Mouse (Mus musculus): ENCODE measurements at regions not wholly inside any gene's neighbourhood (a gene's known extent, or its start where the extent isn't known, plus 50 kb on each side); places are given as distances from the start of the nearest gene placed in this dataset.

DNA sequence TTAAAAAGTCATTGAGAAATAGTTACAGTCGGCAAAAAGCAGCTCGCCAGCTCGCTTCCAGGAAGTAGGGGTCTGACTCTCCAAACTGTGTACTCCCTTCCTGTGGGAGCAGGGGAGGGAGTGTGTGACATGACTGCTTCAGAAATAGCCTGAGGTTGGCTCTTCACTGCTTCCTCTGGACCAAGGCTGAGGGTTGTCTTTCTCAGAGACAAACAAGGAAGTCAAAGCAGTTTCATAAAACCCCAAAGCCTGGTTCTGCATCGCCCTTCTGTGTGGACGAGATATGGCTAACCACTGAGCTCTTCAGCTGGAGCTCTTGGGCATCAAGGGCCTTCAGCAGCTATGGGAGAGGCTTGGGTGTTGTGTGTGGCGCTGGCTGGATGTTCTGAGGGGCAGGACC, 61.0 kb upstream of the Haao start:
- WGBS: 84% methylated on average over 6 of the region's 6 CpGs
- Histone ChIP-seq H3K9ac (ENCODE audit: low read length) (no peak overlapping the region), H3K36me3 (ENCODE audit: control insufficient read depth, insufficient read depth, low read length) (no peaks in the 10 kb centered on the region), H3K9me3 (replicated peaks; ENCODE audit: control insufficient read depth, low read length) (no peaks in the 10 kb centered on the region), H3K4me3 (replicated peaks; ENCODE audit: low read length) (no peak overlapping the region), H3K27ac (ENCODE audit: low read length) (0 out of 2 replicates have a peak overlapping the region, but pooled peaks have one; percentile 37), H3K4me1 (ENCODE audit: control insufficient read depth, insufficient read depth, low read length) (peaks cover 10% of the 10 kb centered on the region), H3K27me3 (ENCODE audit: control insufficient read depth, insufficient read depth, low read length) (no peaks in the 10 kb centered on the region), H3K4me2 (ENCODE audit: low read depth, low read length) (no peak overlapping the region)
- no peak for ATAC-seq (ENCODE audit: insufficient read depth, low FRiP score)

DNA sequence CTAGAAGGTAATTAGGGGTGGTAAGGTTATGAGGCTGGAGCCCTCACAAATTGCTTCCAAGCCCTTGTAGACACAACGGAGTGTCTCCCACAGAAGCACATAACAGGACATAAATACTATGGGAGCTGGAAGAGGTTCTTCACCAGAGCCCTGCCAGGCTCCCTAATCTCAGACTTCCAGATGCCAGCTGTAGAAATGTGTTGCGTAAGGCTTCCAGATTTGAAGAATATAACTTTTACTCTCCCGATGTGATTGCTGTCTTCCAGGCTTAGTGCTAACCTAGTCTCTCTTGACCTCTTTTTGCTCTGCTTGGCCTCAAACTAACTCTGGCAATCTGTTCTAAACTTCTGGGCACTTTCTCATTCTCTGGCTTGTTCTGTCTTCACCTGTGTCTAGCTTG, 59.8 kb upstream of the Haao start:
- Histone ChIP-seq H3K9me3 (replicated peaks; ENCODE audit: control insufficient read depth, low read length) (no peaks in the 10 kb centered on the region), H3K4me2 (ENCODE audit: low read depth, low read length) (no peak overlapping the region), H3K9ac (ENCODE audit: low read length) (no peak overlapping the region), H3K4me3 (replicated peaks; ENCODE audit: low read length) (no peak overlapping the region), H3K4me1 (ENCODE audit: control insufficient read depth, insufficient read depth, low read length) (peaks cover 3% of the 10 kb centered on the region; the same call in 1 of the 2 replicates), H3K36me3 (ENCODE audit: control insufficient read depth, insufficient read depth, low read length) (no peaks in the 10 kb centered on the region), H3K27ac (ENCODE audit: low read length) (0 out of 2 replicates have a peak overlapping the region, but pooled peaks have one; percentile 11), H3K27me3 (ENCODE audit: control insufficient read depth, insufficient read depth, low read length) (no peaks in the 10 kb centered on the region)
- ATAC-seq (ENCODE audit: insufficient read depth, low FRiP score): no peak
- 84% methylated on average over 3 of the region's 3 CpGs for WGBS

DNA sequence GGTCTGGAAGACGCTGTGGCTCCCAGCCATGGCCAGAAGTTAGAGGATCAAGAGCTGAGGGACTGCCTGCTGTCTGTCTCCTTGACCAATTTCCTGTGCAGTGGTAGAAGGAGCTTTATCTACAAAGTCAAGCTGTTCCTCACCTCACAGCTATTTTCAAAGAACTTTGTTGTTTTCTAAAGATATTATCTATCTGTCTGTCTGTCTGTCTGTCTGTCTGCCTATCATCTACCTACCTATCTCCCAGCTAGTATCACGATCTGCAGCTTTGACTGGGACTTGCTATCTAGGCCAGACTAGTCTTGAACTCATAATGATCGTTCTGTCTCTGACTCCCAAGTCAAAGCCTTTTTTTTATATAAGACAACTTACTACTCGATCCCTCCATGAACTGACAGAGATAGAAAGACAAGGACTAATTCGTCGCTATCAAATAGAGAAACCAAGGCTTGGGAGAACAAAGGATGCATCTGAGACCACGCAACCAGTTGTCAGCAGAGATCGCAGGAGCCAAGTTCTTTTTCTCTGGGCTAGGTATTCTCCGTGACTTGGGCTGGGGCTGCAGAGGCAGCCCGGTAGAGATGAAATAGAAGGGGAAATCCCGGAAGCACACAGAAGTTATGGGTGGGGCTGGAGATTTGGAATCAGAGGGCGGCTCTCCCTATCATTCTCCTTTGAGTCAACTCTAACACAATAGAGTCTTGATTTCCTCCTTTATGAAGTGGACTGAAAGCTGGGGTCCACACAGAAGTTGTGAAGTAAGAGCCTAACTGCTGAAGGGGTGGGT, 59.2 kb upstream of the Haao start:
- 86% methylated on average over 12 of the region's 12 CpGs for WGBS

DNA sequence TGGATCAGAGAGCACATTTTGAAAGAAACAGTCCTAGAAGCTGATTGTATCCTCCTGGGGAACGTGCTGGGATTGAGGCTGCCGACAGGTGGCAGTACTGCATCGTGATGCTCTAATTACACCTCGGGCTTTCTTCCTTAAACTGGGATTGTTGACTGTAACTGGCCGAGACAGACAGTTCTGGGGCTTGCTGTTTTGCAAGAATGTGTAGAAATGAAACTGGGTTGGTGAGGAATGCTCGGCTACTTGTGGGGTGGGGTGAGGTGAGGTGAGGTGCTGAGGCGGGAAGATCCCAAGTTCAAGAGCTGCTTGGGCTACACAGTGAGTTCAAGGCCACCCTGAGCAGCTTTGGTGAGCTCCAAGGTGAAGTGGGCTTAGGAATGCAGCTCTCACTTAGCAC, 55.7 kb upstream of the Haao start:
- no peak overlapping the region for H3K4me3 ChIP-seq (replicated peaks; ENCODE audit: low read length)
- H3K4me1 ChIP-seq (ENCODE audit: control insufficient read depth, insufficient read depth, low read length): peaks cover 15% of the 10 kb centered on the region; the same call in 1 of the 2 replicates
- no peaks in the 10 kb centered on the region for H3K9me3 ChIP-seq (replicated peaks; ENCODE audit: control insufficient read depth, low read length)
- WGBS: 1% methylated on average over 7 of the region's 7 CpGs
- no peaks in the 10 kb centered on the region for H3K27me3 ChIP-seq (ENCODE audit: control insufficient read depth, insufficient read depth, low read length)
- peak overlapping the region; percentile 75 for H3K27ac ChIP-seq (ENCODE audit: low read length)
- peak; percentile 65; the same call in 1 of the 2 replicates for ATAC-seq (ENCODE audit: insufficient read depth, low FRiP score)
- no peak overlapping the region for H3K4me2 ChIP-seq (ENCODE audit: low read depth, low read length)
- no peaks in the 10 kb centered on the region for H3K36me3 ChIP-seq (ENCODE audit: control insufficient read depth, insufficient read depth, low read length)
- peak overlapping the region; percentile 33; the same call in 1 of the 2 replicates for H3K9ac ChIP-seq (ENCODE audit: low read length)

More for the DNA sequence above, 59.2 kb upstream of the Haao start:
- Histone ChIP-seq H3K4me1 (ENCODE audit: control insufficient read depth, insufficient read depth, low read length) (0 out of 2 replicates have a peak, but pooled peaks cover under 1% of the 10 kb centered on the region), H3K4me3 (replicated peaks; ENCODE audit: low read length) (no peak overlapping the region), H3K27me3 (ENCODE audit: control insufficient read depth, insufficient read depth, low read length) (no peaks in the 10 kb centered on the region), H3K36me3 (ENCODE audit: control insufficient read depth, insufficient read depth, low read length) (no peaks in the 10 kb centered on the region), H3K9ac (ENCODE audit: low read length) (no peak overlapping the region), H3K9me3 (replicated peaks; ENCODE audit: control insufficient read depth, low read length) (no peaks in the 10 kb centered on the region), H3K4me2 (ENCODE audit: low read depth, low read length) (no peak overlapping the region), H3K27ac (ENCODE audit: low read length) (0 out of 2 replicates have a peak overlapping the region, but pooled peaks have one; percentile 11)
- ATAC-seq (ENCODE audit: insufficient read depth, low FRiP score): no peak

DNA sequence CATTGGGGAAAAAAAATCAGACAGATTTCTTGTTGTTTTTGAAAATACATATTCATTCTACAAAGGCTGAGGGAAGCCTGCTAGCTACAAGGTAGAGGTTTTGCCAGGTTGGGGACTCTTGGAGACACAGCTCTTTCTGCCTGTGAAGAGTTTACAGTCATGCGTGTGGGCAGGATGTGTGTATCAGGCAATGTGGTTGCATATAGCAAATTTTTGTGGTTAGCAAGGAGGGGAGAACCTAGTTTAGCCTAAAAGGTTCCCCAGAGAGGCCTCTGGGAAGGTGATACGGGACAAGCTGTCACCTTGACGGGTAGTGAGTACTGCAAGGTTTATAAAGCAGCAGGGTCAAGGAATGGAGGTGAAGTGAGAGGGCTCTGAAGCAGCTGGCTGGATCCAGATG, 54.8 kb upstream of the Haao start:
- Histone ChIP-seq H3K4me1 (ENCODE audit: control insufficient read depth, insufficient read depth, low read length) (peaks cover 23% of the 10 kb centered on the region), H3K27ac (ENCODE audit: low read length) (peak overlapping the region; percentile 75), H3K9ac (ENCODE audit: low read length) (no peak overlapping the region), H3K9me3 (replicated peaks; ENCODE audit: control insufficient read depth, low read length) (no peaks in the 10 kb centered on the region), H3K27me3 (ENCODE audit: control insufficient read depth, insufficient read depth, low read length) (no peaks in the 10 kb centered on the region), H3K4me3 (replicated peaks; ENCODE audit: low read length) (no peak overlapping the region), H3K36me3 (ENCODE audit: control insufficient read depth, insufficient read depth, low read length) (no peaks in the 10 kb centered on the region), H3K4me2 (ENCODE audit: low read depth, low read length) (no peak overlapping the region)
- 52% methylated on average over 3 of the region's 3 CpGs for WGBS
- no peak for ATAC-seq (ENCODE audit: insufficient read depth, low FRiP score)

DNA sequence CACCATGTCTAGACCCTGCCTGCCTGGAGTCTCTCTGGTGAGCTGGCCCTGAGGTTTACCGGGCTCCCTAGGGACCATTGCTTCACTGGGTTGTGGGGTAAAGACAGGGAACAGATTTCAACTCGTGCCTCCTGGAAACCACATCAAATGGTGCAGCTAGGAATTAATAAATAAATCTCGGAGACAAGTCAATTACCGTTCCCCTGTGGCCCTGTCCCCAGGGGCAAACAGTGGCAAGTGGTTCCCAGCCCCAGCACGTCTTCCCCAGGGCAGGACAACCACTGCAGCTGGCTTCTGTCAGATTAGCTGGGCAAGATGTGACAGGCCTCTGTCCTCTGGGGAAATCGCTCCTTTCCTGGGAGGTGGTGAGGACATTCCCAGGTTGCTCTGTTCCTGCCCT, 54.3 kb upstream of the Haao start:
- Histone ChIP-seq H3K9ac (ENCODE audit: low read length) (peak overlapping the region; percentile 8; the same call in 1 of the 2 replicates), H3K4me3 (replicated peaks; ENCODE audit: low read length) (no peak overlapping the region), H3K4me1 (ENCODE audit: control insufficient read depth, insufficient read depth, low read length) (peaks cover 27% of the 10 kb centered on the region), H3K9me3 (replicated peaks; ENCODE audit: control insufficient read depth, low read length) (no peaks in the 10 kb centered on the region), H3K4me2 (ENCODE audit: low read depth, low read length) (peak overlapping the region; percentile 14; the same call in 1 of the 2 replicates), H3K27me3 (ENCODE audit: control insufficient read depth, insufficient read depth, low read length) (no peaks in the 10 kb centered on the region), H3K27ac (ENCODE audit: low read length) (peak overlapping the region; percentile 80), H3K36me3 (ENCODE audit: control insufficient read depth, insufficient read depth, low read length) (no peaks in the 10 kb centered on the region)
- WGBS: 42% methylated on average over 6 of the region's 6 CpGs
- peak; percentile 34; the same call in 1 of the 2 replicates for ATAC-seq (ENCODE audit: insufficient read depth, low FRiP score)

DNA sequence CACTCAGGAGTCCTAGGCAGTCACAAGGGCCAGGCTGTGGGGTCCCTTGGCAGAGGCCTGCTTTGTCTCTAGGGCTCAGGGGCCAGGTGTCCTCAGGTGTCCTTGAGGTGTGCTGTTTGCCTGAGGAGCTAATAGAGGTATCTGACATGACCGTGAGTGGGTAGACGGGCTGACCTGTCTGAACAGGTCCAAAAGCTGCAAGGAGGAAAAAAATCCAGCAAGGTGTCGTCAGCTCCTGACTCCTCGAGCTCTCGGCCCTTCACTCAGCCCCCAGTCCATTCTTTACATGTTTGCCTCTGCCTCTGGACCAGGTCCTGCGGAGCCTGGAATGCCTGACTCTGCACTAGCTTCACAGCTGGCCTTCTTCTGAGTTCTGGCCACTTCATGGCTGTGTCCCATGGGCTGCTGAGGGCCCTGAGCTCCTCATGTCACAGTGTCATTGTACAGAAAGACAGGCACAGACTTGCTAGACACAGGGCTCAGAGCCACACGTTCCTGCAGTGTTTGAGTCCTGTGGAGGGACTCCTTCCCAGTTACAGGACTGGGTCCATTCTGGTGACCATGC, 51.9 kb upstream of the Haao start:
- peaks cover 46% of the 10 kb centered on the region for H3K4me1 ChIP-seq (ENCODE audit: control insufficient read depth, insufficient read depth, low read length)
- ATAC-seq (ENCODE audit: insufficient read depth, low FRiP score): no peak
- peak overlapping the region; percentile 86 for H3K27ac ChIP-seq (ENCODE audit: low read length)
- no peaks in the 10 kb centered on the region for H3K27me3 ChIP-seq (ENCODE audit: control insufficient read depth, insufficient read depth, low read length)
- no peaks in the 10 kb centered on the region for H3K9me3 ChIP-seq (replicated peaks; ENCODE audit: control insufficient read depth, low read length)
- H3K9ac ChIP-seq (ENCODE audit: low read length): peak overlapping the region; percentile 53
- 63% methylated on average over 7 of the region's 7 CpGs for WGBS
- no peak overlapping the region for H3K4me2 ChIP-seq (ENCODE audit: low read depth, low read length)
- H3K36me3 ChIP-seq (ENCODE audit: control insufficient read depth, insufficient read depth, low read length): no peaks in the 10 kb centered on the region
- no peak overlapping the region for H3K4me3 ChIP-seq (replicated peaks; ENCODE audit: low read length)

DNA sequence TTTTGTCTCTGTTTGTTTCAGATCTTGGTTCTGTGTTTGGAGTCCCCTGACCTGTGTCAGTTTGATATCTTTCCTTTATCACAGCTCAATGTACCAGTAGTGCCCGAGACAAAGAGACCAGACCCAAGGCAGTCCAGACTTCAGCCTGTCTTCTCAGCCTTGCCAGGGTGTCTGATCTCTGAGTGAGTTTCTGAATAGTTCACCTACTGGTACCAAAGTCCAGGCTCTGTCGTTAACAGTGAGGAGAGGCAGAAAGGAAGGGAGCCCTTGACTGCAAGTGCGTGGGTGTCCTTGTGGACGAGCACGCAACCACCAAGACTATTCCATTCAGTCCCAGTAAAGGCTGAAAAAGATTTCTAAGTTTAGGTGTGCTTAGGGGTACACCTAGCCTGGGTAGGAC, 50.8 kb upstream of the Haao start:
- ATAC-seq (ENCODE audit: insufficient read depth, low FRiP score): no peak
- H3K4me1 ChIP-seq (ENCODE audit: control insufficient read depth, insufficient read depth, low read length): peaks cover 46% of the 10 kb centered on the region
- H3K9ac ChIP-seq (ENCODE audit: low read length): no peak overlapping the region
- peak overlapping the region; percentile 32; the same call in 1 of the 2 replicates for H3K27ac ChIP-seq (ENCODE audit: low read length)
- no peaks in the 10 kb centered on the region for H3K27me3 ChIP-seq (ENCODE audit: control insufficient read depth, insufficient read depth, low read length)
- no peaks in the 10 kb centered on the region for H3K9me3 ChIP-seq (replicated peaks; ENCODE audit: control insufficient read depth, low read length)
- H3K36me3 ChIP-seq (ENCODE audit: control insufficient read depth, insufficient read depth, low read length): no peaks in the 10 kb centered on the region
- no peak overlapping the region for H3K4me3 ChIP-seq (replicated peaks; ENCODE audit: low read length)
- 75% methylated on average over 5 of the region's 5 CpGs for WGBS
- H3K4me2 ChIP-seq (ENCODE audit: low read depth, low read length): no peak overlapping the region
